Mouse (Mus musculus): ENCODE data around the gene Hist1h2af. TPM values are rescaled to one million over a fixed set of nuclear protein-coding genes. Genes with fewer than 3 reads are reported as not detected.
A peak's percentile ranks its signal among the peaks of the same experiment; 100 is the strongest.

Hist1h2af gene
- total RNA-seq, 2 experiments from 2014 or later, result 171 to 245 TPM

DNA sequence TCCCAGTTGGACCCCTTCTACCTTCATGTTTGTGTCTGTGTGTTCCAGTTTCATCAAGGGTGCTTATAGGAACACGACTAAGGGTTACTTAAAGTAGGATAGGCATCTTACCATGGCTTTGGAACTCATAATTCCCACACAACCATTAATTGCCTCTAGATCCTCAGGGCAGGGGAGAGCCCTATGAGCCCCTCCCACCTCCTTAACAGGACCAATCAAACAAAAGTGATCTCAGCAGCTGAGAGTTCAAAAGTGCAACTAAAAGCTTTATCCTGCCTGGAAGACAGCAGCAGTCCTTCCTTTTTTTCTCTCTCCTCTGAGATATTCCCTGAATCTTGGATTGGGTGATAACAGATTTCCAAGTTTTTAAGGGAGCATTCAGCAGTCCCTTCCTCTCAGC is 23.6 kb upstream of the Hist1h2af start:
- intact Hi-C loops (cut with DNase I), result loop anchor here (10.0 kb wide), 1 partner anchor 1565 kb away; the partner anchor contains the start of gene Zfp184
- no peak for DNase-seq

DNA sequence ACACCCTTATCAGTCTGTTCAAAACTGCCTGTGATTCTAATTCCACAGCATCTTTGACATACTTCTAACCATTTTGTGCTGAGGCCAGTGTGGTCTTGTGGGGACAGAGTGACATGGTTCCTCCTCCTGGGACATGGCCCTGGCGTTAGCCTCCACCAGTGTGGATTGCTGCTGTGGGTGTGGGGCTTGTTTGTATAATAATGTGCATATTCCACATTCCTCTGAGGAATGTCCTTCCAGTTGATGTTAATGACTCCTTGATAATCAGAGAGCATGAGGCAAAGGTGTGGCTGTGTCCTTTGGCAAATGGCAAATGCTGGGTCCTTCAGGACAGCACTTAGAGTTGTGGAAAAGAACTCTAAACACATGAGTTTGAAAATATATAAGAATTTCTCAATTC is 20.2 kb upstream of the Hist1h2af start:
- no peak for DNase-seq
- intact Hi-C loops (cut with DNase I), result loop anchor here (10.0 kb wide), 1 partner anchor 1569 kb away; the partner anchor contains the start of gene Zfp184

DNA sequence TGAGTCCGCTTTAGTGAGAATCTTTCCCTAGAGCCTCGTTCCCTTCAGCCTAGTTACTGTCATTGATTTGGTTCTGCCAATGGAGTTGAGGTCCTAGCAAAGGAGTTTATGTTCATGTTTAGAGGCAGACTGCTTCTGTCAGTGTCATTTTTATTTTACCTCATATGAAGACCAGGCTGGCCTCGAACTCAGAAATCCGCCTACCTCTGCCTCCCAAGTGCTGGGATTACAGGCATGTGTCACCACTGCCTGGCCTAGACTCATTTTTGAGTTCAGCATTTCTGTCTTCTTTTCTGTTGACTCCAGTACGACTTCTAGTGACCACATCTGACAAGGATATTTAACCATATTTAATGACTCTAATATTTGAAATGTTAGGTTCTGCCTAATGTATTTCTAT is 18.4 kb upstream of the Hist1h2af start:
- intact Hi-C loops (cut with DNase I), result loop anchor here (5.0 to 10.0 kb wide), 4 partner anchors 148 to 1803 kb away; partner anchors contain the start of genes Zfp184 and Zfp322a
- DNase-seq, result no peak

DNA sequence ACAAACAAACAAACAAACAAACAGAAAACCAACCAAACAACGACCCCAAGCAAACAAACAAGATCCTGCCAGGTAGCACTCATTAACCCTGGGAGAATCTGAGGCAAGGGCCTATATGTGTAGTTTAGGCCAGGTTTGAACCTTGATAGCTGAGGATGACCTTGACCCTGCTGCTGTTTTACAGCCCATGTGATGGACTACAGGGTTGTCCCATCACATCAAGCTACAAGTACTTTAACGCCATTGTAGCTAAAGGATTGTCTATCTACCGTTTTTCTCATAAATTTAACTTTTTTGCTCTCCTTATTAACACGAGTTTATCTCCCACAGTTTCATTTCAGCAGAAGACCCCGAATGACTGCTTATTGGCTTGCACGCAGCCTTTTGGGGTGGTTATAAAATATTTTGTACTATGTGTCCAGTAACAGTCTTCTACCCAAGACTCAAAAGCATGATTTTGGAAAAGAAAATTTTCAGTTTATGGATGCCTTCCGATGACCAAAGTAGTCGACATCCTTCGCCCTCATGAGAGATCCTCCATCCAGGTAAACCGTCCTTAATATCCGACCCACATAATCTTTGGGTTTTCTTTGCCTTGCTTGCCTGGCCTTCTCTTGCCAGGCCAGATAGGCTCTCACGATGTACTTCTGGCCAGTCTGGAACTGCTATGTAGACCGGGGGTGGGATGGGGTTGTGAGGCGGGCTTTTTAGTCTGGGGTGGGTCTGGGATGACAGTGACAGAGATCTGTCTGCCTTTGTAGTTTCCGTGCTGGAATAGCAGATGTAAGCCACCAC is 17.7 kb upstream of the Hist1h2af start:
- DNase-seq, result no peak

DNA sequence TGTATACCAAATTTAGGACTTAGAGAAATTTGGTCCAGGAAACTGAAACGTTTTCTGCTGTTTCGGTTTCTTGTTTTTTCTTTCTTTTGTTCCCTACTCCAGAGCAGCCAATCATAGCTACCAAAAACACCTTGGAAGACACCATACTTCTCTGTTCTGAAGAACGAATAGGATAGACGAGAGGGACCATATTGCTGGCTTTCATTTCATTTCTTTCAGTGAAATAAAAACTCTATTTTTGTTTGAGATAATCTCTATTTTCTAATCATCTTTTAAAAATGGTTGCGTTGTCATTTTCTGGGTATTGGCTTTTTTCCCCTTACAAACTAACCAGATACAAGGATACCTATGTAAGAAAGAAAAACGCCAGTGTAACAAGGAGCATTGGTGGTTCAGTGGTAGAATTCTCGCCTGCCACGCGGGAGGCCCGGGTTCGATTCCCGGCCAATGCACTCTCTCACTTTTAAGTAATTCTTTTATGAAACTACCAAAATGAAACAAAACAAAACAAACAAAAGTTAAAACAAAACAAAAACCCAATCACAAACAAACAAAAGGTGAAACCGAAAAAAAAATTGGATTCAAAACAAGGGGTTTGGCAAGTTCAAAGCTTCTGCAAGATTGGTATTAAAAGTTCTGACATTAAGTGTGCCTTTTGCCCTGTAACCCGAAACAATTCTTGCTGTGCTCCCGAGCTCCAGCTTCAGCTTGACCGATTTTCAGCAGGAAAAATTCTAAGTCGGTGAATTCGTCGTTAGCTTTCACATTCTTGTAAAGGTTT is 16.7 kb upstream of the Hist1h2af start:
- peak; percentile 79 to 86 for DNase-seq
- intact Hi-C loops (cut with DNase I), result loop anchor here (1.0 to 10.0 kb wide), 5 partner anchors 67 to 1805 kb away; partner anchors contain the start of genes Zfp184 and Zfp322a

More for the DNA sequence above, 17.7 kb upstream of the Hist1h2af start:
- intact Hi-C loops (cut with DNase I), result loop anchor here (5.0 to 10.0 kb wide), 4 partner anchors 149 to 1804 kb away; partner anchors contain the start of genes Zfp184 and Zfp322a

DNA sequence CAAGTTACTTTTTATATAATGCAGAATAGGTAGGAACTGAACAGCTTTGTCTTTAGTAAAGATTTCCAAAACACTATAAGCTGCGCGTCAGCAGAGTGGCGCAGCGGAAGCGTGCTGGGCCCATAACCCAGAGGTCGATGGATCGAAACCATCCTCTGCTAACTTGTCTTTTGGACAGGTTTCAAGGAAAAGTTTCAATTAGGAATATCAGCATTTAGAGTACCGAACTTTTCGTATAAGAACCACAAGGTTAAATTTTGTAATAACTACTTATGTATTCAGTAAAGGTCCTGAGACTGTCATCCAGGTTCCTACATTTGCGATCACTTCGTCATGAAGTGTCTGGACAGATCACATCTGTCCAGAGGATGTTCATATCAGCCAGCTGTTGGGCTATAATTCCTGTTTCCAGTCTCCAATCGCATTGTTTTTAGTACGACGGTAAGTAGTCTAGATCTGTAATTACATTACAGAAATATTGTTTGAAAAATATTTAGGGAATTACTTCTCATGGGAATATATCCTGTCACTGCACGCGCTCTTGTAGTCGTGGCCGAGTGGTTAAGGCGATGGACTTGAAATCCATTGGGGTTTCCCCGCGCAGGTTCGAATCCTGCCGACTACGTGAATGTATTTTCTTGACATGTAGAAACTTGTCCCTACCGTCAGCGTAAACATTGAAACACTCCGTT is 16.0 kb upstream of the Hist1h2af start:
- DNase-seq, result peak; percentile 93 to 94
- intact Hi-C loops (cut with DNase I), result loop anchor here (1.0 to 10.0 kb wide), 6 partner anchors 67 to 1805 kb away; partner anchors contain the start of genes Zfp184 and Zfp322a

DNA sequence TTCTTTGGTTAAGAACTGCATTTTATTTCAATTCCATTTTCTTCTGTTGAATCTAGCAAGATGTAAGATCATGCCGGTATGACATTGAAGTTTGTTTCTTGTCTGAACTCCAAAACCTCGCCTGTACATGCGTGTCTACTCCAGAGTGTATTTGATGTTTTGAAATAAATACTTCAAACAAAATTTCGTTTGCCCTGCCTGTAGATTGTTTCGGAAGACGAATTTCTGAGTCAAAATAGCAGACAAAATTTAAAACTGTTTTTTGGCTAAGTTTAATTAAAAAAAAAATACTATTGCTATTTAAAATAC is 15.5 kb upstream of the Hist1h2af start:
- intact Hi-C loops (cut with DNase I), result loop anchor here (2.0 to 10.0 kb wide), 5 partner anchors 71 to 1806 kb away; partner anchors contain the start of genes Zfp184 and Zfp322a
- no peak for DNase-seq

DNA sequence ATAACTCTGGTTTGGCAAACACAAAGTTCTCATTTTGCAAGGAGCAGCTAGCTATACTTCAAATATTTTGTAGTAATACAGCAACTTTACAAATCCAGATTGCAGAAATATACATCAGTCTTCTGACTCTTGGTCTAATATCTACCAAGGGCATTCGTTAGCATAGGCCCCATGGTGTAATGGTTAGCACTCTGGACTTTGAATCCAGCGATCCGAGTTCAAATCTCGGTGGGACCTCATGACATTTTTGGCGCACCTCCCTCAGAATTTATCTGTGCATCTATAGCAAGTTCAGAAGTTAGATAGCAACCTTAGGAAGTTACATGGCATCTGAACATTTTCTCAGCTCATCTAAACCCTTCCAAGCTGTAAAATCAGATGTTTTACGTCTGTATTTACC is 14.8 kb upstream of the Hist1h2af start:
- DNase-seq, result peak; percentile 88 to 90

DNA sequence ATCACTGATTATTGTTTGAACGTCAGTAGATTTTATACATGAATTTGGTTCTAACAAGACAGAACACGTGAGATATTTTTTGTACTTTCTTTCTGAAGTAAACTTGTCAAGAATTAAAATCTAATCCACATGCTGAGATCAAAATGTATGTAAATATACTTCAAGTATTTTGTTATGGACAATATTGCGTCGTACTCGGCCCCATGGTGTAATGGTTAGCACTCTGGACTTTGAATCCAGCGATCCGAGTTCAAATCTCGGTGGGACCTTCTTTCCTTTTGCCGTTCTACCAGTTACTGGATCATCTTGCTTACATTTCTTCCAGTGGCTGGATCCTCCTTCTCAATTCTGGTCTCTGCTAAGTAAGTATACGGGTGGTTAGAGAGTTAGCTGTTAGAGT is 14.3 kb upstream of the Hist1h2af start:
- intact Hi-C loops (cut with DNase I), result loop anchor here (1.0 to 10.0 kb wide), 7 partner anchors 73 to 1807 kb away; partner anchors contain the start of genes Zfp184 and Zfp322a
- DNase-seq, result peak; percentile 85 to 89

More for the DNA sequence above, 14.8 kb upstream of the Hist1h2af start:
- intact Hi-C loops (cut with DNase I), result loop anchor here (1.0 to 10.0 kb wide), 7 partner anchors 72 to 1807 kb away; partner anchors contain the start of genes Zfp184 and Zfp322a

DNA sequence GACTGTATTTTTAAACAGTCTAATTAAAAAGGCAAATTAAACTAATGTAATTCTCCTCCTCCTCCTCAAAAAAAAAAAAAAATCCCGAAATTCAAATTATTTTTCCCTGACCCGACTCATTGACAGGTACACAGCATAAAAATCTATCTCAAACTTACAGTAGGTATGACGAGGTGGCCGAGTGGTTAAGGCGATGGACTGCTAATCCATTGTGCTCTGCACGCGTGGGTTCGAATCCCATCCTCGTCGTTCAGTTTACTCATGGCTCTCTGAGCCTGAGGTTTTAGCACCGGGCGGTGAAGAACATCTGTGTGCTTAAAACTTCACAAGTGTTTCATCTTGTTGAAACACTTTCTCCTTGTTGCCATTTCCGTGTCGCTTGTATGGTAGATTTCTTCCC is 12.0 kb upstream of the Hist1h2af start:
- peak; percentile 85 for DNase-seq
- intact Hi-C loops (cut with DNase I), result no loop called here

DNA sequence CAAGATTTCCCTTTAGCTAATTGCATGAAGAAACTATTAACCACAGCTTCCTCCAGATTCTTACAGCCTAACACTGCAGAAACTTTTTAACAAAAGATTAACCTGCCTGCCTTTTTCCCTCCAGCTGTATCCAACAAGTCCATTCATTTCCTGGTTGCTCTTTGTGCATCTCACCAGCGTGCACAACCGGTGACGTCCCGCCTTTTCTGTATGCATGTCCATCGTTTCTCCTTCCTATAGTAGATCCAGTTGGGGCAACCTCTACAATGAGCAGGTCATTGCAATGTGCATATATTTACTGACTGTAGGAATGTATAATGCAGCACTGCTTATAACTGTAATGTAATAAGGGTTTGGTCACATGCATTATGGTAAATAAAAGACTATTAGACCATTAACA is 9.7 kb upstream of the Hist1h2af start:
- DNase-seq, result no peak
- intact Hi-C loops (cut with DNase I), result loop anchor here (1.0 kb wide), 2 partner anchors 92 to 100 kb away; no protein-coding TSS in a partner anchor

DNA sequence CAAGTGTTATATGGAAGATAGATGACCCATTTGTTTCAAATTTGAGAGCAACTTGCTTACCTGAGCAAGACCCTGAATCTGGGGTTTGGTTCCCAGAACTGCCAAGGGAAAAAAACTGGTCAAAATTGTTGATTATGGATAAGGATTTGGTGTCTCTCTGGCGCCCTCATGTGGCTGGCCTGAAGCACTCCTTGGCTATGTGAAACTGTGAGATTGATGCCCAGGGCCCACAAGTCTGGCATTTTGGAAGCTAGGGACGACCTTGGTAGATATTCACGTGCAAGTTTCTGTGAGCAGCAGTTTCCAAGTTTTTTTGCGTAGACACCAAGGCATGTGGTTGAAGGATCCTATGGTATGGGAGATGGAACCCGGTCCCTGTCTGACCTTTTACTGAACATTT is 9.1 kb upstream of the Hist1h2af start:
- intact Hi-C loops (cut with DNase I), result loop anchor here (1.0 kb wide), 2 partner anchors 92 to 100 kb away; no protein-coding TSS in a partner anchor
- peak; percentile 74 to 86 for DNase-seq

DNA sequence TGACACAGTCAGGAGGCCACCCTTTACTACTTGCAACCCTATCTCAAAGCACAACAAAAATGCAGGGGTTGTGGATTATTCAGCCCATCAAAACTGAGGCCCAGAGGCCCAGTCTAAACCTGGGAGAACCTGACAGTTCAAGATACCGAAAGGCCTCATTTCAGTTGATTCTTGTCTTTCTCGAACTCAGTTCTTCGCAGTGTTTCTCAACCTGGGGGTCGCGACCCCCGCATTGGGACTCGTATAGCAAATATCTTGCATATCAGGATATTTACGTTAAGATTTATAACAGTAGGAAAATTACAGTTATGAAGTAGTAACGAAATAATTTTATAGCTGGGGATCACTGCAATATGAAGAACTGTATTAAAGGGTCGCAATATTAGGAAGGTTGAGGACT is 7.8 kb upstream of the Hist1h2af start:
- intact Hi-C loops (cut with DNase I), result no loop called here

DNA sequence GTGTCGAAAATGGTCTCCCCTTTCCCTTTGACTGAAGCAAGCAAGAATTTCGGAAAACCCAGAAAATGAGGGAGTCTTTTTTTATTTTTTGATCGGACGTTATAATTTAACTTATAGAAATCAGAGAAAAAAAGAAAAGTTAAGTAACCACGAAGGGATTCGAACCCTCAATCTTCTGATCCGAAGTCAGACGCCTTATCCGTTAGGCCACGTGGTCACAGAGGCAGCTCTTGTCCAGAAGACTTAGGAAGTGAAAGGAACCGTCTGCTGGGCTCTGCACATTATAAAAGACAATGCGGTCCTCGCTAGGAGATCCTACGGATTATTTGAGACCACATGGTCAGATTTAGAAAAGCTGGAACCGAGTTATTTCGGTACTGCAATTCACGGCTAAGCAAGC is 7.4 kb upstream of the Hist1h2af start:
- intact Hi-C loops (cut with DNase I), result no loop called here
- peak; percentile 94 to 96 for DNase-seq

More for the DNA sequence above, 7.8 kb upstream of the Hist1h2af start:
- no peak for DNase-seq

DNA sequence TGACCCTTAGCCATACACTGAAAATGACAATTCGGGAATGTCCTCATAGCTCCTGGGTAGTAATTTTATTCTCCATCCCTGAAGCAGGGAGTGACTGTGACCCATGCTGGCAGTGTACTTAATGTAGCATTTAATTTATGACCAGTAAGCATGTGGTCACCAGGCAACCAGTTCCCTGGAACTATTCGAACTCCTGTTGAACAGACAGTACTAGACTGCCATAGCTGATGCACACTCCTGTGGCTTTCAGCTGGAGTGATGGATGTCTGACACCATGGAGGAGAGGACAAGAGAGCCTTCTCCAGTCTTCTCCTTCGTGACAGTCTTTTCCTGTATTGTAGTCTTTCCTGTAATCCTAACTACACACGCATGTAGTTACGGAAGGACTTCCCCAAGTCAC is 4.7 kb upstream of the Hist1h2af start:
- peak in 1 of 2 experiments; percentile 24 for DNase-seq
- intact Hi-C loops (cut with DNase I), result no loop called here

DNA sequence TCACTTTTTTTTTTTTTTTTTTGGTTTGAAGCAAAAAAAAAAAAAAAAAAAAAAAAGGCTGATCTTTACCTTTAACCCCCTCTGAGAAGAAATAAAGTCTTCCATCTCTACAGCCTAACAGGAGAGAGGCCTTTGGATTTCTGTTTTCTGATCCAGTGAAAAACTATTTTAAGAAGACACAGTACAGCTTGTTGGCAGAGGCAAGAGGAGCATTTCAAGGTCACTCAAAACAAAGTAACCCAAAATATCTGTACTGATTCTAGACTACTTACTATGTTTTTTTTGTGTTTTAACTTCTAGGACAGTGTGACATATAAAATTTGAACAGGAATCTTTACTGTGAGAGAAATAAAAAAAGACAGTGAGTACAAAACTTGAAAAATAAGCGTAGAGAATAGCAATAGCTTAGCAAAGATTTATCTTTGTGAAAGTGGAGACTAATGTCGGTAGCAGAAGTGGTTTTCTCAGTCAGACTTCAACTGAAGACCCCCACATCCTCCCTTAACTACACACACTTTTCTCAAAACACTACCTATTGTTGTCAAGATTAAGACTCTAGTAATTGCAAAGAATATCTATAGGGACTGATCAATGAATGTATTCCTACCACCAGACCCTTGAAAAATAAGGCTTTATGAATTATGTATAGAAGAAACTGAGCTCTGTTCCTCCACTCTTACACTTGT is 4.1 kb upstream of the Hist1h2af start:
- intact Hi-C loops (cut with DNase I), result loop anchor here (5.0 to 10.0 kb wide), 3 partner anchors 53 to 1487 kb away; partner anchors contain the start of genes Hist1h2ag, Hist1h2bb, Hist1h2bj and Hist1h3c
- DNase-seq, result peak in 1 of 2 experiments; percentile 20

DNA sequence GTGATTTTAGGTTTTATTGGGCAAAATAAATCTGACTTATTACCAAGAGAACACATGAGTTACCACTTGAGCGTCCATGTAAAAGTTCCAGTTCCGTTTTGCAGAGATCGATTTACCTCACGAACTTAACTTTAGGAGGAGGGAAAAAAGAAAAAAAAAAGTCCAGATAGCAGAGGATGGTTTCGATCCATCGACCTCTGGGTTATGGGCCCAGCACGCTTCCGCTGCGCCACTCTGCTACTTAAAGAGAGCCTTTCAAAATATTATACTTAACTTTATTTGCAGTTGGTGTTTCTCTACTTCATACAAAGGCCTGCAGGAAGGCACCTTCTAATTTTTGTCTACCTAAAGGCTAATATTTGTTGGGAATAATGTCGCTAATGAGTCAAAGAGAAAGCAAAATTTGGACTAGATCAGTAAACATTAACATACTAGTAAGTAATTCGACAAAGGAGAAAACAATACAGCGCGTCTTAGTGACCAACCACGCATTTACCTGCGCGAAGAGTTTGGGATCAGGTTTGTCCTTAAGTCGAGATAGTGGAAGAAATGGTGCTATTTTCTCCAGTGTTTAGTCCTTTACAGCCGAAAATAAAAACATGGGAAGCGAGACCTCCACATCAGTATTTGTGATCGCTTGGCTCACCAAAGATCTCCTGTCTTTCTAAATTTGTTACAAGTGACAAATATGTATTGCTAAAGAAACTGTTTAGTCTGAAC is 3.4 kb upstream of the Hist1h2af start:
- intact Hi-C loops (cut with DNase I), result loop anchor here (5.0 to 10.0 kb wide), 3 partner anchors 52 to 1488 kb away; partner anchors contain the start of genes Hist1h2ag, Hist1h2bb, Hist1h2bj and Hist1h3c
- peak; percentile 77 to 83 for DNase-seq
